In the genomic region with DNA sequence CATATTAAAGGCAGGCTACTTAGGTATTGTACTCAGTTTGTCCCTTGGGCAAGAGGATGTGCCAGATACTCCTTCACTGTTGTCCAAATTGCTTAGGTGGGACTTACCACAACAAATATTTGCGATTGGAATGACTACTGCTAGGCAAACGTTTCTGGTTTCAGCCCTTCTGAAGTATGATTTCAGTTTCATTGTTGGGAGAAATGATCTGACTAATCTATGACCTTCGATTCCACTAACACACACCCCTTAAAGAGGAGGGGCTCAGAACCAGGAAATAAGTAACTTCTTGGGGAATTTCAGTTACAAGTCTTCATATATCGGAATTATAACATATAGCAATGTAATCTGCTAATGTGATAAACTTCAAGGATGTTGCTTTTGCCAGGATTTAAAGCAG, we compare ENCODE assay signal across 26 mouse cellular contexts. TPM values are rescaled to one million over a fixed set of nuclear protein-coding genes. Genes with fewer than 3 reads are reported as not detected.
DNase-seq lines count a peak whose midpoint lies in the region; ATAC-seq and TF ChIP-seq lines count a peak whose summit lies in the region.
"Had no signal": no experiment of that assay in that cellular context is flagged by ENCODE, and none has a peak within 500 bp of the region (broad histone marks: within the 10 kb centered on the region; RNA-seq: fewer than 3 reads in every experiment).

No protein-coding gene starts in this region.

- H3K4me2 ChIP-seq in CH12.LX (ENCODE audit: insufficient read depth, low read depth, poor library complexity, severe bottlenecking) = no peak overlapping the region; the same call in 1 of the 2 replicates
- no peak overlapping the region for H3K4me2 ChIP-seq in intestine, embryonic 16.5 days (ENCODE audit: low read depth, low read length)
- H3K4me2 ChIP-seq in stomach, postnatal 0 days (replicated peaks; ENCODE audit: low read depth) = no peak overlapping the region
- H3K4me2 ChIP-seq: embryonic facial prominence, embryonic 12.5 days; embryonic facial prominence, embryonic 15.5 days; forebrain, embryonic 12.5 days; heart, embryonic 11.5 days; hindbrain, embryonic 13.5 days had no signal

- H3K9ac ChIP-seq in CH12.LX (ENCODE audit: insufficient read depth, low read depth) = no peak overlapping the region
- no peak overlapping the region for H3K9ac ChIP-seq in intestine, embryonic 16.5 days (ENCODE audit: low read depth, low read length)
- no peak overlapping the region for H3K9ac ChIP-seq in stomach, postnatal 0 days (ENCODE audit: low read length)
- H3K9ac ChIP-seq: embryonic facial prominence, embryonic 12.5 days; embryonic facial prominence, embryonic 15.5 days; forebrain, embryonic 12.5 days; hindbrain, embryonic 13.5 days had no signal

- dilution Hi-C loops in CH12.LX (cut with MboI; ENCODE audit: extremely low pct_ligation_motif_present, extremely low pct_unique_long_range_greater_than_20kb, low sequenced_read_pairs) = no loop called here

- peak; percentile 51 for ATAC-seq in intestine, embryonic 16.5 days
- peak; percentile 77; the same call in 1 of the 2 replicates for ATAC-seq in stomach, postnatal 0 days (ENCODE audit: low FRiP score, low TSS enrichment)
- ATAC-seq: forebrain, embryonic 16.5 days; hindbrain, embryonic 16.5 days had no signal

- H3K36me3 ChIP-seq in CH12.LX (replicated peaks in 1 of 2; ENCODE audit: control insufficient read depth in 1 of 2, insufficient read depth in 1 of 2, low read length in 1 of 2) = no peaks in the 10 kb centered on the region
- no peaks in the 10 kb centered on the region for H3K36me3 ChIP-seq in intestine, embryonic 16.5 days (ENCODE audit: control insufficient read depth, insufficient read depth, low read length)
- H3K36me3 ChIP-seq in stomach, postnatal 0 days (ENCODE audit: control insufficient read depth, insufficient read depth, low read length) = no peaks in the 10 kb centered on the region
- H3K36me3 ChIP-seq: embryonic facial prominence, embryonic 15.5 days; forebrain, embryonic 12.5 days; hindbrain, embryonic 10.5 days; hindbrain, embryonic 13.5 days had no signal

- H3K27ac ChIP-seq in CH12.LX (ENCODE audit: insufficient read depth, low read depth) = no peak overlapping the region
- no peak overlapping the region for H3K27ac ChIP-seq in intestine, embryonic 16.5 days (ENCODE audit: low read length)
- no peak overlapping the region for H3K27ac ChIP-seq in stomach, postnatal 0 days (replicated peaks)
- H3K27ac ChIP-seq: embryonic facial prominence, embryonic 12.5 days; embryonic facial prominence, embryonic 15.5 days; forebrain, embryonic 12.5 days; hindbrain, embryonic 10.5 days; hindbrain, embryonic 13.5 days had no signal

- no peaks in the 10 kb centered on the region for H3K9me3 ChIP-seq in CH12.LX (replicated peaks; ENCODE audit: low read length)
- H3K9me3 ChIP-seq in intestine, embryonic 16.5 days (ENCODE audit: control insufficient read depth, low read length) = no peaks in the 10 kb centered on the region
- no peaks in the 10 kb centered on the region for H3K9me3 ChIP-seq in stomach, postnatal 0 days (ENCODE audit: control insufficient read depth, low read length)
- H3K9me3 ChIP-seq: embryonic facial prominence, embryonic 12.5 days; embryonic facial prominence, embryonic 15.5 days; forebrain, embryonic 12.5 days; hindbrain, embryonic 10.5 days; hindbrain, embryonic 13.5 days had no signal

- peaks cover 7 to 16% of the 10 kb centered on the region in 2 experiments for H3K4me1 ChIP-seq in CH12.LX (ENCODE audit: control insufficient read depth in 1 of 2, insufficient read depth in 2 of 2)
- no peaks in the 10 kb centered on the region for H3K4me1 ChIP-seq in intestine, embryonic 16.5 days (ENCODE audit: control insufficient read depth, insufficient read depth, low read length)
- no peaks in the 10 kb centered on the region for H3K4me1 ChIP-seq in stomach, postnatal 0 days (replicated peaks; ENCODE audit: control insufficient read depth, insufficient read depth)
- H3K4me1 ChIP-seq: forebrain, embryonic 12.5 days; hindbrain, embryonic 10.5 days; hindbrain, embryonic 13.5 days had no signal

- H3K4me3 ChIP-seq in CH12.LX (replicated peaks in 1 of 3; ENCODE audit: low read depth in 2 of 3, low read length in 2 of 3, poor library complexity in 1 of 3) = no peak overlapping the region
- H3K4me3 ChIP-seq in intestine, embryonic 16.5 days (ENCODE audit: low read length) = no peak overlapping the region
- H3K4me3 ChIP-seq in stomach, postnatal 0 days (ENCODE audit: low read depth, low read length) = no peak overlapping the region
- H3K4me3 ChIP-seq: embryonic facial prominence, embryonic 12.5 days; embryonic facial prominence, embryonic 15.5 days; erythroblast, embryonic 14.5 days; forebrain, embryonic 12.5 days; hindbrain, embryonic 10.5 days; hindbrain, embryonic 13.5 days had no signal

- no peaks in the 10 kb centered on the region for H3K79me2 ChIP-seq in CH12.LX (replicated peaks; ENCODE audit: control insufficient read depth, extremely low read depth, insufficient read depth, poor library complexity, severe bottlenecking)

- DNase-seq in 3T3-L1 (ENCODE audit: low read depth, low spot score) = peak; percentile 65
- no peak for DNase-seq in CH12.LX (ENCODE audit: extremely low read depth)
- no peak for DNase-seq in stomach, postnatal 0 days (ENCODE audit: low spot score)
- no peak for DNase-seq in kidney, postnatal 4 days
- DNase-seq in spleen, adult 12 weeks (ENCODE audit: low spot score) = no peak
- DNase-seq: adrenal gland, adult 2 months; adrenal gland, postnatal 14 days; cerebellum, adult 11 months; cerebellum, adult 2 months; cerebellum, adult 9-11 months; cerebellum, postnatal 25 days; gastrocnemius, postnatal 36 days; kidney, adult 11 months had no signal

- no peak for TF ChIP-seq RAD21 in CH12.LX (IDR thresholded peaks at IDR 0.05; ENCODE audit: low read depth, low read length)

- TF ChIP-seq POLR2A in CH12.LX (IDR thresholded peaks at IDR 0.05; ENCODE audit: low read depth, low read length) = no peak

- H3K27me3 ChIP-seq in CH12.LX (replicated peaks) = no peaks in the 10 kb centered on the region
- no peaks in the 10 kb centered on the region for H3K27me3 ChIP-seq in intestine, embryonic 16.5 days (replicated peaks; ENCODE audit: control insufficient read depth, insufficient read depth, low read length)
- H3K27me3 ChIP-seq in stomach, postnatal 0 days (ENCODE audit: control insufficient read depth, insufficient read depth, low read length) = no peaks in the 10 kb centered on the region
- H3K27me3 ChIP-seq: embryonic facial prominence, embryonic 12.5 days; embryonic facial prominence, embryonic 15.5 days; forebrain, embryonic 12.5 days; hindbrain, embryonic 13.5 days had no signal

- WGBS in intestine, embryonic 16.5 days = 69% methylated on average over 4 of the region's 4 CpGs
- WGBS in stomach, postnatal 0 days = 60% methylated on average over 4 of the region's 4 CpGs

- peak; percentile 62; the same call in 1 of the 2 replicates for TF ChIP-seq EP300 in CH12.LX (IDR thresholded peaks at IDR 0.05; ENCODE audit: low read length)
- TF ChIP-seq EP300 in stomach, postnatal 0 days (optimal IDR thresholded peaks at IDR 0.05) = no peak

- in situ Hi-C loops in CH12.LX (cut with MboI; ENCODE audit: low pct_ligation_motif_present, low pct_unique_long_range_greater_than_20kb, low sequenced_read_pairs) = no loop called here

- no peak for TF ChIP-seq CTCF in CH12.LX (conservative IDR thresholded peaks at IDR 0.05 in 1 of 2, IDR thresholded peaks at IDR 0.05 in 1 of 2; ENCODE audit: low read depth in 2 of 2, low read length in 2 of 2)
- no peak for TF ChIP-seq CTCF in stomach, postnatal 0 days (IDR thresholded peaks at IDR 0.05; ENCODE audit: low read depth)

TF ChIP-seq in CH12.LX, 34 proteins besides CTCF, POLR2A, EP300 and RAD21:
- TF ChIP-seq ELF1 (IDR thresholded peaks at IDR 0.05; ENCODE audit: low read depth, low read length) (peak; percentile 33; the same call in 1 of the 2 replicates), IRF4 (IDR thresholded peaks at IDR 0.05; ENCODE audit: low read depth, low read length) (peak; percentile 51; the same call in 1 of the 2 replicates), GABPA (IDR thresholded peaks at IDR 0.05; ENCODE audit: insufficient replicate concordance, low read depth, low read length) (no peak), POLR2AphosphoS2 (IDR thresholded peaks at IDR 0.05; ENCODE audit: low read depth, low read length) (no peak)

RNA-seq across cellular contexts. Expression of a gene that starts 20.4 kb away (rescaled TPM):
- total RNA-seq in CH12.LX (2012; rRNA removed) = not detected in 2 replicates
- not detected in 2 replicates for total RNA-seq in CH12.LX (2014; rRNA removed)
- not detected in 2 replicates for polyA plus RNA-seq in CH12.LX (2012; ENCODE audit: insufficient read length, low read depth)
- polyA plus RNA-seq in intestine, embryonic 16.5 days (2015; fragmentation: Nextera tagmentation; extraction: Ambion mirVana) = 5.7 and 7.9 TPM in 2 replicates
- 2.7 and 2.8 TPM in 2 replicates for polyA plus RNA-seq in stomach, postnatal 0 days (2015; fragmentation: Nextera tagmentation; extraction: Ambion mirVana)
- total RNA-seq: common myeloid progenitor, adult 5-6 weeks; granulocyte monocyte progenitor cell, adult 5-6 weeks; MEL had no signal
- polyA plus RNA-seq: erythroblast, embryonic 14.5 days had no signal
